Mouse (Mus musculus): ENCODE measurements at regions not wholly inside any gene's neighbourhood (a gene's known extent, or its start where the extent isn't known, plus 50 kb on each side); places are given as distances from the start of the nearest gene placed in this dataset.

DNA sequence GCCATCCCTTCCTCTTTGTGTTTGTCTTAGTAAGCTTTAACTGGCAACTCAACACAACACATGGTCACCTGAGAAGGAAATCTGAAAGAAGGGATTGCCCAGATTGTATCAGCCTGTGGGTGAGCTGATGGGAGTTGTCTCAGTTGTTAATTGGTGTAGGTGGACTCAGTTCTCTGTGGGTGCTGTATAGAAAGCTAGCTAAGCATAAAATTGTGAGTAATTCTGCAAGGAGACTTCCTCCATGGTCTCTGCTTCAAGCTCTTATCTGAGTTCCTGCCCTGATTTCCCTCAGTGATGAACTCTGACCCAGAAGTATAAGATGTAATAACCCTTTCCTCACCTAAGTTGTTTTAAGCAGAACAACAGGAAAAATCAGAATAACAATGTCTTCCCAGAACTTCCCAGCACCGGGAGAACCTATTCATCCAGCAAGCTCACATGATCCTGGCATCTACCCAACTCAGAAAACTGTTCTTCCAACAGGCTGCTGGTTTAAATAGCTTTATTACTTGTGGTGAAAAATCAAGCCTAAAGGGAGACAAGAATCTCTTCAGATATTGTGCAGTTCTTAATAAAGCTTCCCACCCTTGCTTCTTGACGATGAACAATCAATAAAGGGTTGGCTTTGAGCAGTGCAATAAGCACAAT, 487.7 kb upstream of the Cdh4 start:
- no peak for TF ChIP-seq CTCF (IDR thresholded peaks at IDR 0.05; ENCODE audit: insufficient read depth, low read length)
- no peak for TF ChIP-seq POLR2A (IDR thresholded peaks at IDR 0.05; ENCODE audit: borderline replicate concordance, extremely low read depth, low read depth, low read length)
